Mouse (Mus musculus) right cerebral cortex, postnatal 4 days (tissue): ENCODE results near the gene Rorc.
A peak's percentile ranks its signal among the peaks of the same experiment; 100 is the strongest.

Experiments
- DNase-seq: peaks from one replicate; pipeline ENCODE4 v3.0.0-alpha.2; 2022

Gene Rorc

DNA sequence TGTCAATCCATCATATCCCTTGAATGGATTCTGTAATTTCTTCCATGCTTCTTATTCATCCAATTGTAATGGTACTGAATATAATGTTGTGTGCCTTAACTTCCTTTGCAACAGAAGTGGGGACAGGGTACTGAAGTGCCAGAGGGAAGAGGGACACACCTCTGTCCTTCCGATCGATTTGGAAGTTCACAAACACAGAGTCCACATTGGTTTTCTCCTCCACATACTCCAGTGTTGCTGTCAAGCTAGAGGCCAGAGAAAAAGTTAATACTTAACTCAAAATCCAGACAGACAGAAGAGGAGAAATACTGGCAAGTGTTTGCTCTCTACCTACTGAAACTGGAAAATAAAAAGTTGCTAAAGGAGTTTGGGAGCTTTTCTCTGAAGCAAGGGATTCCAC, 61.7 kb downstream of the Rorc start:
- no peak for DNase-seq

DNA sequence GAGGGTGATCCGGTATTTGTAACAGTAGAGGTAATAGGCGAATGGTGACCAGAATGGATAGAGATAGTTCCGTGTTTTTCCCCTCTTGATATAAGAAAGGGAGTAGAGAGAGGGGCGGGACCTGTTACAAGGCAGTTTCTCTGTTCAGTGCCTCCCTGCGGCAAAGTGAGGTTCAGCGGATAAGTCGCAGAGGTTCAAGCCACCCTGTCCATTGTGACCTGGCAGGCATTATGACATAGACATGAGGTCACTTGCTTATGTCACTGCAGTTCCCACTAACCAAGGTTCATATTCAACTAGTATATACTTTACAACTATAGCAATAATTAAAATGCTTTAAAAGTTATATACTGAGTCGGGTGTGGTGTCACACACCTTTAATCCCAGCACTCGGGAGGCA, 63.8 kb downstream of the Rorc start:
- DNase-seq, result no peak

DNA sequence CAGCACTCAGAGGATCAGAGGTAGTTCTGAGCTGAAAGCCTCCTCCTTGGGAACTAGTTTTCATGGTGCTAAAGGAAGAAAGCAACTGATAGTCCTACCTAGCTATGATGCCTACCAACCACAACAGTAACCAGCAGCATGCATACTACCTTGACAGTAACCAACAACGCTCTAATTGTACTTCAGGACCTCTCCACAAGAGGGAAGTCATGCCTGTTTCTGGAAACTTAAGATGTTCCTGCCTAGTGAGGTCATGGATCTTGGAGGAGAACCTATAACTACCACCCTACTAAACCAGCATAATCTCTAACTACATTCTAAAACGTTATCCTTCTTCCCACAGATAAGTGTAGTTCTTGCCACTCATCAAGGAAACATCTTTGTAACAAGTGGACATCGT, 68.6 kb downstream of the Rorc start:
- no peak for DNase-seq

DNA sequence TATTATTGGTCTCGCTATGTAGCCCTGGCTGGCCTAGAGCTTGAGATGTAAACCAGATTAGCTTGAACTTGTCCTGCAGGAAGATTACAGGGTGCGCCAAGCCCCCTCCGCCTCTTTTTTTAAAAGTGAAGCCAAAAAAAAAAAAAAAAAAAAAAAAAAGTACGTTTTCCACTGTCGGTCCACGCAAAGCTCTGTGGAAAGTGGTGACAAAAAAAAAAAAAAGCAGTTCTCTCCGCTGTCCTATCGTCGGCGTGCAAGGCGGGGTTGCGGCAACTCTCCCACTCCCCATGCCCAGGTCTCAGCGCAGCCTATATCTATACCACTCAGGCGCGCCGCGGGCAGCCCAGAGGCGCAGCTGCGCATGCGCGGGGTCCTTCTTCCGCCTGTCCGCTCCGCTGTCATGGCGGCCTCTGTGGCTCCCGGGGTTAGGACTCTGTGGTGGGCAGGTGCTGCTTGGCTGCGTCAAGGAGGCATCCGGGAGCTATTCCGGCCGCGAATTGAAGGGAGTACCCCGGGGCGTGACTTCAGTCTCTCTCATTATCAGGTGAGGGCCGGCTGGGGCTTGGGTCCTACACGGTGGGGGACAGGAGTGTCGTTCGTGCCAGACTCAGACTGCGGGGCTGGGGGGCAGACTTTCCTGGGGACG, 70.5 kb downstream of the Rorc start, which contains the start of gene Mrpl9:
Gene Mrpl9, plus strand, starts transcription at position 368 of the 646 bp plus-strand sequence.
- peak; percentile 97 for DNase-seq

DNA sequence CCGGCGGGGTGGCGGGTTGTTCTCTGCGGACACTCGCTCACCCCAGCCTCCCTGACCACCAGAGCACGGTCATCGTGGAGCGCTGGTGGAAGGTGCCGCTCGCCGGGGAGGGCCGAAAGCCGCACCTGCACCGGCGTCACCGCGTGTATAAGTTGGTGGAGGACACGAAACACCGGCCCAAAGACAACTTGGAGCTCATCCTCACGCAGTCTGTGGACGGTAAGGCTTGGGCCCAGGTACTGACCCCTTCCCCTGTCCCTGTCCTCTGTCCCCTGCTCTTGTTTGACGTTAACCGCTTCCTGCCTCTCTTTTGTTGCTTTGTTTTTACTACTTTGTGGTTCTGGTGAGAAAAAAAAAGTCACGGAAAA, 71.0 kb downstream of the Rorc start, which contains the start of gene Oaz3:
Gene Oaz3, minus strand, starts transcription at position 319 of the 368 bp plus-strand sequence.
- DNase-seq, result no peak
